Mouse (Mus musculus) CH12.LX (cell line): ENCODE results near the gene Ptpn5.

Experiments
- CTCF ChIP-seq, 2 experiments: IDR thresholded peaks in 1 of 2; conservative IDR thresholded peaks in 1 of 2; 2 replicates each; pipeline ENCODE4 v1.5.1; 2011 to 2012; ENCODE audit warnings: low read depth in 2 of 2, low read length in 2 of 2, improper control_type of control experiment in 1 of 2, inconsistent platforms in 1 of 2, mild to moderate bottlenecking in 1 of 2, moderate library complexity in 1 of 2
- ETS1 ChIP-seq: conservative IDR thresholded peaks from 2 replicates; pipeline ENCODE4 v1.6.1; 2012; ENCODE audit warnings: low read depth, mild to moderate bottlenecking, inconsistent platforms, low read length, improper control_type of control experiment, moderate library complexity
- MEF2A ChIP-seq: IDR thresholded peaks from 2 replicates; pipeline ENCODE4 v1.6.1; 2014; ENCODE audit warnings: low read depth, mild to moderate bottlenecking, inconsistent platforms, low read length, improper control_type of control experiment, borderline replicate concordance
- USF2 ChIP-seq: conservative IDR thresholded peaks from 2 replicates; pipeline ENCODE4 v1.6.1; 2011; ENCODE audit warnings: low read depth, low read length, improper control_type of control experiment

DNA sequence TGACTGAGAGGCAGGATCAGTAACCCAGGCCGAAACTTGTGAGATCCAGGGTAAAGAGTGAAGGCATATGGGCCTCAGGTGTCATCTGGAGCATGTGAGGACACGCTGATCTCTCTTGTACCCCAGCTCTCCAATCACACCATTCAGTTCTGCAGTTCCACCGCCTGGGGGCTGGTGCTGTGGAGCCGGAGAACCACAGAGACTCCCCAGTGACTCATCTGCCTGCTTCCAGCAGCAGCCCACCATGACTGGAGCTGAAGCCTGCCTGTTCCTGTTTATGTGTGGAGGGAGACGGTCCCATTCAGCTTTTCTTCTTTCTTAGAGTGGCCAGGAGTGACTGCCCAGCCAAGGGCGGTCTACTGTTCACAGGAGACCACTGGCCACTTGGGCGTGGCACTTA lies 35.4 kb downstream of the Ptpn5 start:
- TF ChIP-seq MEF2A (no peak), CTCF (conservative IDR thresholded peaks at IDR 0.05 in 1 of 2, IDR thresholded peaks at IDR 0.05 in 1 of 2; ENCODE audit: low read depth in 2 of 2, low read length in 2 of 2) (peak in 1 of 2 experiments; percentile 49; a peak in 2 of 4 replicates), ETS1 (no peak), USF2 (no peak)
